Mouse (Mus musculus) erythroblast, embryonic 14.5 days (primary cell): ENCODE measurements around the gene Mum1l1.
"Not testable (repeated sequence)": the region's sequence is repeated elsewhere in the genome, so short reads cannot be mapped to it uniquely, and the experiment has no call there.

Experiments
- GATA1 ChIP-seq: IDR thresholded peaks from 2 replicates; pipeline ENCODE4 v1.6.1; 2012; ENCODE audit warnings: low read length, inconsistent platforms, mixed read lengths
- TAL1 ChIP-seq: IDR thresholded peaks from 3 replicates; pipeline ENCODE4 v1.6.1; 2012; ENCODE audit warnings: low read length, inconsistent platforms, mixed read lengths

DNA sequence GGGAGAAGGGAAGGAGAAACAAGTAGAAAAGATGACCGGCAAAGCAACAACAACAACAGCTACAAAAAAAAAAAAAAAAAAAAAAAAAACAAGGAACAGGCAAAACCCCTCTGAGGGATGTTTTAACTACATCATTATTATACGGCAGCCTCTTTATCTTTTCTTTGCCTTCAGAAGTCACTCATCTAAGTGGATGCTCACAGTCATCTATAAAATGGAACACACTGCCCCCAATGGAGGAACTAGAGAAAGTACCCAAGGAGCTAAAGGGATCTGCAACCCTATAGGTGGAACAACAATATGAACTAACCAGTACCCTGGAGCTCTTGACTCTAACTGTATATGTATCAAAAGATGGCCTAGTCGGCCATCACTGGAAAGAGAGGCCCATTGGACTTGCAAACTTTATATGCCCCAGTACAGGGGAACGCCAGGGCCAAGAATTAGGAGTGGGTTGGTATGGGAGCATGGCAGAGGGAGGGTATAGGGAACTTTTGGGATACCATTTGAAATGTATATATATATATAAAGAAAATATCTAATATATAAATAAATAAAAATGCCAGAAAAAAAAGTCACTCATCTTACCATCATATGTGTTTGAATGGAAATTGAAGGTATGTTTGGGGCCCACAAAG lies 532 bp upstream of the Mum1l1 start:
- not testable (repeated sequence) for TF ChIP-seq GATA1, TAL1
